In genomic region chr9:106685249-106686101, GRCm38 (mm10) we compare ENCODE assay signal across 7 mouse cellular contexts. TPM values are rescaled to one million over a fixed set of nuclear protein-coding genes. Genes with fewer than 3 reads are reported as not detected.
DNase-seq lines count a peak whose midpoint lies in the region; ATAC-seq and TF ChIP-seq lines count a peak whose summit lies in the region.

TSS of gene Tex264 (minus strand) at chr9:106685927.

- no peak for TF ChIP-seq CTCF in small intestine, adult 2 months (IDR thresholded peaks at IDR 0.05; ENCODE audit: extremely low read depth, insufficient read length, insufficient replicate concordance, low read depth, low read length)

- TF ChIP-seq POLR2A in small intestine, adult 2 months (IDR thresholded peaks at IDR 0.05; ENCODE audit: low read depth, low read length): peak; percentile 8; the same call in 1 of the 2 replicates

- peak; percentile 92 for ATAC-seq in intestine, embryonic 15.5 days
- peak; percentile 79 for ATAC-seq in midbrain, embryonic 12.5 days (ENCODE audit: low FRiP score, low read depth)

- peak within 1 kb of the TSS; percentile 93 for H3K4me2 ChIP-seq in intestine, embryonic 15.5 days (replicated peaks)
- peak within 1 kb of the TSS; percentile 98 for H3K4me2 ChIP-seq in midbrain, embryonic 12.5 days (replicated peaks)

- under 1% methylated on average over 85 of the region's 86 CpGs for WGBS in intestine, embryonic 15.5 days
- WGBS in midbrain, embryonic 12.5 days: under 1% methylated on average over 69 of the region's 86 CpGs
- WGBS in small intestine, adult 2 months: under 1% methylated on average over 86 of the region's 86 CpGs

- H3K36me3 ChIP-seq in intestine, embryonic 15.5 days: peaks cover 12% of the 10 kb centered on the region
- H3K36me3 ChIP-seq in midbrain, embryonic 12.5 days: peaks cover 12% of the 10 kb centered on the region
- H3K36me3 ChIP-seq in small intestine, adult 2 months (ENCODE audit: control insufficient read depth, insufficient read depth, low read length): peaks cover 11% of the 10 kb centered on the region; the same call in 1 of the 2 replicates

- peak within 1 kb of the TSS; percentile 74 for H3K9ac ChIP-seq in intestine, embryonic 15.5 days
- peak within 1 kb of the TSS; percentile 79 for H3K9ac ChIP-seq in midbrain, embryonic 12.5 days (replicated peaks)

- no peaks in the 10 kb centered on the region for H3K9me3 ChIP-seq in intestine, embryonic 15.5 days
- no peaks in the 10 kb centered on the region for H3K9me3 ChIP-seq in midbrain, embryonic 12.5 days

- H3K4me1 ChIP-seq in intestine, embryonic 15.5 days (replicated peaks): peaks cover 10% of the 10 kb centered on the region
- peaks cover 16% of the 10 kb centered on the region for H3K4me1 ChIP-seq in midbrain, embryonic 12.5 days
- no peaks in the 10 kb centered on the region; the same call in 1 of the 2 replicates for H3K4me1 ChIP-seq in small intestine, adult 2 months (ENCODE audit: control insufficient read depth, insufficient read depth, insufficient read length, low read length)

- H3K27me3 ChIP-seq in intestine, embryonic 15.5 days (replicated peaks): no peaks in the 10 kb centered on the region
- no peaks in the 10 kb centered on the region for H3K27me3 ChIP-seq in midbrain, embryonic 12.5 days
- no peaks in the 10 kb centered on the region for H3K27me3 ChIP-seq in small intestine, adult 2 months (ENCODE audit: control insufficient read depth, insufficient read depth, low read length)

- DNase-seq in adrenal gland, adult 18-20 months (ENCODE audit: low spot score in 2 of 2): peak; percentile 86
- peak; percentile 79 for DNase-seq in embryo, embryonic 10.5 days (ENCODE audit: low spot score)
- peak; percentile 87 for DNase-seq in gastrocnemius, postnatal 25 days
- DNase-seq in left cerebral cortex, postnatal 4 days: peak; percentile 79

- H3K27ac ChIP-seq in intestine, embryonic 15.5 days: peak within 1 kb of the TSS; percentile 76
- H3K27ac ChIP-seq in midbrain, embryonic 12.5 days (replicated peaks): peak within 1 kb of the TSS; percentile 60; the same call in 1 of the 2 replicates
- H3K27ac ChIP-seq in small intestine, adult 2 months (ENCODE audit: insufficient read depth, low read depth, low read length): peak within 1 kb of the TSS; percentile 42

- H3K4me3 ChIP-seq in intestine, embryonic 15.5 days (replicated peaks): peak within 1 kb of the TSS; percentile 82
- peak within 1 kb of the TSS; percentile 85 for H3K4me3 ChIP-seq in midbrain, embryonic 12.5 days
- peak within 1 kb of the TSS; percentile 88 for H3K4me3 ChIP-seq in small intestine, adult 2 months (ENCODE audit: low read depth, low read length)

- intact Hi-C loops in left cerebral cortex, postnatal 4 days (cut with DNase I): no loop called here

RNA-seq across cellular contexts. Expression of gene Tex264, which starts in this region (rescaled TPM):
- total RNA-seq in adrenal gland, adult 18-20 months (2021): 100 to 1,000 TPM in 1 of 2 experiments, 10 to 100 TPM in 1; 93.5 to 136 TPM
- total RNA-seq in gastrocnemius, postnatal 25 days (2021): 10 to 100 TPM; 24.3 to 28.8 TPM
- polyA plus RNA-seq in intestine, embryonic 15.5 days (2015; fragmentation: Nextera tagmentation; extraction: Ambion mirVana): 52.6 and 59.5 TPM in 2 replicates
- total RNA-seq in left cerebral cortex, postnatal 4 days (2021): 10 to 100 TPM; 66.4 to 69.2 TPM
- polyA plus RNA-seq in midbrain, embryonic 12.5 days (2016; fragmentation: Nextera tagmentation; extraction: Ambion mirVana): 26.3 and 30.3 TPM in 2 replicates
- 50.1 and 77.9 TPM in 2 replicates for polyA plus RNA-seq in small intestine, adult 2 months (2012; rRNA removed)

Comparison
In these comparisons a context has a peak if more than half of its experiments do, and no peak if none do; other contexts are left out.
1. Peak in every context shown above with its lines: DNase-seq, ATAC-seq, H3K4me3 ChIP-seq and H3K27ac ChIP-seq.